Mouse (Mus musculus): ENCODE results near the gene Nfkbil1.
A peak's percentile ranks its signal among the peaks of the same experiment; 100 is the strongest.

Gene Nfkbil1

GRCm38 (mm10) chr17:35254241-35255098, 18.9 kb upstream of the Nfkbil1 start:
- DNase-seq (ENCODE audit: extremely low read depth, insufficient read length, low spot score) = peak; percentile 51

GRCm38 (mm10) chr17:35253293-35254093, 17.9 kb upstream of the Nfkbil1 start:
- DNase-seq (ENCODE audit: extremely low read depth, insufficient read length, low spot score) = peak; percentile 45

DNA sequence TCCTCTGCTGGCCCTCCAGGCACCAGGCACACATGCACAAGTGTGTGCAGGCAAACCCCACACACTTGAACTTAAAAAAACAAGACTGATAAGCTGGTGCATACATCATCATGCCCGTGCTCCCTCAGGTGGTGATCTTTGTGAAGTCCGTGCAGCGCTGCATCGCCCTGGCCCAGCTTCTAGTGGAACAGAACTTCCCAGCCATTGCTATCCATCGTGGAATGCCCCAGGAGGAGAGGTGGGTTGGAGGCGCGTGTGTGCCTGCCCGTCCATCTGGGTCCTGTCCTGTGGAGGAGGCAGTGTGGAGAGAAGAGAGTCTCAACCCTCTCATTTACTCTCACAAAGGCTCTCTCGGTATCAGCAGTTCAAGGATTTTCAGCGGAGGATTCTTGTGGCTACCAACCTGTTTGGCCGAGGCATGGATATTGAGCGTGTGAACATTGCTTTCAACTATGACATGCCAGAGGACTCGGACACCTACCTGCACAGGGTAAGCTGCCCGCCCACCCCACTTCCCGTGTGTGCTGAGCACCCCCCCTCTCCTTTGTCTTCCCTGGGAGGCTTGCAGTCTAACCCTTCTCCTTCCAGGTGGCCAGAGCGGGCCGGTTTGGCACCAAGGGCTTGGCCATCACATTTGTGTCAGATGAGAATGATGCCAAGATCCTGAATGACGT, 17.2 kb upstream of the Nfkbil1 start:
- DNase-seq (ENCODE audit: extremely low read depth, insufficient read length, low spot score) = no peak

GRCm38 (mm10) chr17:35251981-35252380, 16.4 kb upstream of the Nfkbil1 start:
- no peak for DNase-seq (ENCODE audit: extremely low read depth, insufficient read length, low spot score)

DNA sequence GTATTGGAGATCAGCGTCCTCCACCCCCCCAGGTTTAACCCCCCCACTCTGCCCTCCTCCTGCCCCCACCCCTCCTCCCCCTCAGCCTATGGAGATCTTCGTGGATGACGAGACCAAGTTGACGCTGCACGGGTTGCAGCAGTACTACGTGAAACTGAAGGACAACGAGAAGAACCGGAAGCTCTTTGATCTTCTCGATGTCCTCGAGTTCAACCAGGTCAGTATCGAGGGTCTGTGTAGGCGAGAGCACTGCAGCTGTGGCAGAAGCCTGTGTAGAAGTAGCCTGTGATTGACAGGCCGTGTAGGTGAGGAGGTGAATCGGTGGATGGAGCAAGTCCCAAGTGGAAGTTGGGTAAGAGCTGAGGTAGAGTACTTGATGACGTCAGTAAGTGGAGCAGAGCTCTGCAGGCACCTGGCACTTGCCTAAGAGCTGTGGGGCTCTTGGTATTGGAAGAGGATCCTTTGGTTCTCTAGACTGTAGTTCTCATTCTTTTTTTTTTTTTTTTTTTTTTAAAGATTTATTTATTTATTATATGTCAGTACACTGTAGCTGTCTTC, 15.6 kb upstream of the Nfkbil1 start:
- no peak for DNase-seq (ENCODE audit: extremely low read depth, insufficient read length, low spot score)

GRCm38 (mm10) chr17:35250348-35251120, 14.9 kb upstream of the Nfkbil1 start:
- DNase-seq (ENCODE audit: extremely low read depth, insufficient read length, low spot score) = no peak

- DNase-seq (ENCODE audit: extremely low read depth, insufficient read length, low spot score) = no peak
Observed at GRCm38 (mm10) chr17:35249451-35250197, 14.0 kb upstream of the Nfkbil1 start.

DNA sequence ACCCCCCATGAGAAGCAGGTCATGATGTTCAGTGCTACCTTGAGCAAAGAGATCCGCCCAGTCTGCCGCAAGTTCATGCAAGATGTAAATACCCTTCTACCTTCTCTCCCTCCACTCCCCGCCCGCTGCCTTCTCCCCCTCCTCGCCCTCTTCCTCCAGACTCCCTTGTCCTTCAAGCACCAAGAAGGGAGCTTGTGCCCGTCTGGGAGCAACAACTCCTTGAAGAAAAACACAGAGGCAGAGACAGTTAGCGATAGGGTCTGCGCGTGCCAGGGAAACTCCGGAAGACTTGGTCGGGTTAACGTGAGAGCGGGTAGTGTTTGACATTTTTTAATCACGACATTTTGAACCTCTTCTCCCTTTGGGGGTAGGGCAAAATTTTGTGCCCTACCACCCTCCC, 13.4 kb upstream of the Nfkbil1 start:
- DNase-seq (ENCODE audit: extremely low read depth, insufficient read length, low spot score) = no peak

GRCm38 (mm10) chr17:35247144-35247543, 11.6 kb upstream of the Nfkbil1 start:
- no peak for DNase-seq (ENCODE audit: extremely low read depth, insufficient read length, low spot score)

DNA sequence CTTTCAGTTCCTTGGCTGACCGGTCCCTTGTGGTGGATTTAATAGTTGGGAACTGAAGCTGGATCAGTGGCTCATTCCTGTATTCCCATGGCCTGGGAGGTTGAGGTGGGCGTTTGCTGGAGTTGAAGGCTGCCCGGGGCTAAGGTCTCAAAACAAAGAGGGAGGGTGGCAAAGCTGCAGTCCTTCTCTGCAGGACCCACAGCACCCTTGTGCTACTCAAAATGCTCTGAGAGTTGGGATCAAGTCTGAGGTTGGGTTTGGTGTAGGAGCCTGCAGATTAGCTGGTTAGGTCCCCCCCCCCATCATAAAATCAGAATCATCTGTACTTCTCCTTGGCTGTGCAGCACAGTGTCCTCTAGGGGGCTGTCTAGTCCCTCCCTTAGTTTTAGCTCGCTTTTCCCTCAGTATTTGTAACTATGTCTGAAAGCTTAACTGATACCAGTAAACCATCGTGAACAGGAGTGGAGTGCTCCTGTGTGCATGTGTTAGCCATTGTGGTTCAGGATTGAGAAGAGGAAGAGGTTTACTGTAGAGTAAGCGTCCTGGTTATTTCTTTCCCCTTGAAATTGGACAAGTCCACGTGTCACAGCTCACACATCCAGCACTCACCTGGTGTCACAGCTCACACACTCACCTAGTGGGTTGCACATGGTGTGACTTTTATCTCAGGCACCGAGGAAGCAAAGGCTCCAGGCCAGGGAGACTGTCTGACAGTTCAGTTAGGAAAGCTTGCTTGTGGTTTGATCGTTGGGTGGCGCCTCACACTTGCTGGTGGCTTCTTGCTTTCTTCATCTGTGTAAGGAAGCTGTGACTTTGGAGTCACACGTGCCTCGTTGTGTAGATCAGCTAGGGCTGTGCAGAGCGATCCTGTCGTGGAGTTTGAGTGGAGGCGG, 10.4 kb upstream of the Nfkbil1 start:
- DNase-seq (ENCODE audit: extremely low read depth, insufficient read length, low spot score) = no peak

DNA sequence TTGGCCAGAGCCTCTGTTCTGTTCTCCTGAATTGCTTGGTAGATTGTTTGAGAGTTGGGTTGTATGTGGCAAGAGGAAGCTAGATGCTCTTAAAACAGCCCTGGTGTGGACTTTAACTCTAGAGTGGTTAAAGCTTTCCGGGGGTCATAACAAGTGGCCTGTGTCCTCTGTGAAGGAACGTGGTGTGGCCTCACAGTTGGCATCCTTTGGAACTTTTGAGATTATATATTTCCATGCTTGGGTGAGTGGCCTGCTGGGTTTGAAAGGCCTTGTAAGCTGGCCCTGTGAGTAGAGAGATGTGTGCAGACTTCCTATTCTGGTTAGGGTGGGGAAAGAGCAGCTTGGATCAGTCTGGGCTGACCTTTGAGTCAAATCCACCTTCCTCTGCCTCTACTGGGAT, 9.4 kb upstream of the Nfkbil1 start:
- no peak for DNase-seq (ENCODE audit: extremely low read depth, insufficient read length, low spot score)

GRCm38 (mm10) chr17:35243086-35243485, 7.5 kb upstream of the Nfkbil1 start:
- peak; percentile 62 for DNase-seq (ENCODE audit: extremely low read depth, insufficient read length, low spot score)

DNA sequence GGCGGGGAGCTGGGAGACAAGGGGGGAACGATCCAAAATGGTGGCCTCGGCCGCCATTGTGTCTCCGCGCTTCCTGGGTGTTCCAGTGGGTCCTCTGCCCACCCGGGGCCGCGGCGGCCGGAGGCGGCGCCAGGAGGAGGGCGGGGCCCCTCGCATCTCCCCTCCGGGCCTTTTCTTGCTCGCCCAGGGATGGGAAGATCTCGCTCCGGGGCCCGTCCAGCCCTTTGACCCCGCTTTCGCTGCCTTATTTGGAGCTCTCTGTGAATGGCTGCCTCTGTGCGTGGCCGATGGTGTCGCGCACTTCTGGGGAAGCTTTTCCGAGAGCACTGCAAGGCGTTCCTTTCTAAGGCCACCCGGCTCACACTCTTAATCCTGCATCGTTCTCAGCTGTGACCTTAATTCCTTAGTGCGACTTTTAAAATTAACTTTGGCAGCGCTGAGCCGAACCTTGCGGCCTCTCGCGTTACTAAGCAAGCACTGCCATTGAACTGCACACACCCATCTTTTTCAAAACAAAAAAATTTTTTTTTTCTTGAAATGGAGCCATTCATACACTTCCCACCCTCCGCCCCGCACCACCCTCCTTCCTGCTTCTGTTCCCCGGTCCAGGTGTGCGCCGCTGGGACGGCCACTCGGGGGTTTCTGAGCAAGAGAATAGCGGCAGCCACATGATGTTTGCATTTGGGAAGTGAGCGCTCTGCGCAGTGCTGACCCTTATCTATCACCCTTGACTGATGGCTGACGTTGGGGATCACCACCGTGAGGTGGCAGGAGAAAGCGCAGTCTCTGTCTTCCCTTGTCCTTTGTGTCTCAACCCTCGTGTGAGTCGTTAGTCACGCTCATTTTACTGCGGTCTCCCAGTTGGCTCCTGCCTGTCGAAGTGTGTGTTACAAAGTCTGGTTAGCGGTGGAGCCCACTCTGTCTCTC, 6.7 kb upstream of the Nfkbil1 start:
- peak; percentile 71 for DNase-seq (ENCODE audit: extremely low read depth, insufficient read length, low spot score)

- DNase-seq (ENCODE audit: extremely low read depth, insufficient read length, low spot score) = peak; percentile 98
Observed at GRCm38 (mm10) chr17:35241305-35242014, 5.9 kb upstream of the Nfkbil1 start, which contains the start of gene Ddx39b. Gene Ddx39b, plus strand, starts transcription at chr17:35241746.

DNA sequence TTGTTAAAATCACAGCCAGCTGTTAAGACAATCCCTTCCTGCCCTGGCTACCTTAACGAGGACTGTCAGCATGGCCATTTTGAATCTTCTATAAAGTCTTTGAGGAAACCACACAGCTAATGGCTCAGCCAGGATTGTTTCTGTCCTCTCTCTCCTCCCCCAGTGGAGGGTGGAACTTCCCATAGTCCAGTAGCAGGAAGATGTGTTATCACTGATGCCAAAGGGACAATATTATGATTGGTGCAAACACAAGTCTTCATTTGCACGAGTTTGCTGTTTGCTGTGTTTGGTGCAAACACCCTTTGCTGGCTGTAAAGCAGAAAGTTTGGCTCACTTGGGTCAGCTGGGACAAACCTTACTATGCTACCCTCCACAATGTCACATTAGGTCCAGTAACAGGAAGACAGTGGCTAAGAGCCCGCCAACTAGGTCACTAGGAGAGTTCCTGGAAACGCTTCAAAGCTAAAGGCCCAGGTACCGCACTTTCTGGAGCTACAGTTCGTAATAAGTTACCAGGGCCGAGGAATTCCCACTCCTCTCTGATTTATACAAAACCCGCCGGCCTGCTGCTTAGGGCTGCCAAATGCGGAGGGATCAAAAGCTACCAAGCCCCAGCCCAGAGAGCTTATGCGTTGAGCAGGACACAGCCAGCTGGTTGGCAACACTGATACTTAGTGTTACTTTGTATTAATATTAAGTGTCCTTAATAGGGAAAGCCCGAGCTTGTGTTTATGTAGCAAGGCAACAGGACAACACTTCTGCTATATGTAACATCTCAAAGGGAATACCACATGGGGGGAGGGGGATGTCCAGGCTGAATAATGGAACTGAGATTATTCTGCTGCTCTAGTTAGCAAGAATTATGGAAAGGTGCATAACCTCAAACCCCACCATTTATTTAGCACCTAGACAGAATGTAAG, 5.1 kb upstream of the Nfkbil1 start:
- no peak for DNase-seq (ENCODE audit: extremely low read depth, insufficient read length, low spot score)

DNA sequence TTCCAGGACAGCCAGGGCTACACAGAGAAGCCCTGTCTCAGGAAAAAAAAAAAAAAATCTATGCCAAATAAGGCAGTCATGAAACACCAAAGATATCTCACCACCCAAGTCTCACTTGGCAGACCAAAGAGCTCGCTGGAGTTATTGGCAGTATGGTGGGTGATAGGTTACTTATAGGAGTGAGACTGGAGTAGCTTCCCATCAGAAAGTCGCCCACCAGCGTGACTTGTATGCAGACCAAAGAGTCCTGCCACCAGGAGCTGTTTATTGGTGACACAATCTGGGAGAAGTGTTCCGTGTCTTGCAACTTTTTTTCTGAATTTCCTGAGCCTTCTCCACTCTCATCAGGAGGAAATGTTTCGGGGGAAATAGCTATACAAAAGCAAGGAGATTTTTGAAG, 4.1 kb upstream of the Nfkbil1 start:
- DNase-seq (ENCODE audit: extremely low read depth, insufficient read length, low spot score) = no peak

Measured in 3134 (cell line).